Comparison of ENCODE assay signal across 14 mouse cellular contexts in the genomic region with DNA sequence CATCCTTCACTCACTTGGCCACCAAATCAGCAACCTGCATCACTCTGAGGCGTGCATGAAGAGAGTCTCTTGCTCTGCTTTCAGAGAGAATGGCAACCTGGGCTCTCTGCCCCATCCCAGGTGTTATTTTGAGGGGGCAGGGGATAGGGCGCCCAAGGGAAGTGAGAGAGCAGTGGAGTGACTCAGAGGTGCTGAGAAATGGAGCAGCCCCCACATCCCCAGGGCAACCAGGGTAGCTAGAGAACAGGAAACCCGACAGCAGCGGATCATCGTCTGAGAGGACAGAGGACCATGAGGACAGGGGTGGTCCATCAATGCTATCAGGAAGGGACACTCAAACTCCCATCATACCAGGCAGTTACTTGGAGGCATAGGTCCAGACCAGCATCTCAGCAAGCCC.
"Had no signal": no experiment of that assay in that cellular context is flagged by ENCODE, and none has a peak within 500 bp of the region (broad histone marks: within the 10 kb centered on the region; RNA-seq: fewer than 3 reads in every experiment).

No protein-coding gene starts in this region.

- H3K9ac ChIP-seq: limb, embryonic 13.5 days; liver, embryonic 15.5 days; midbrain, embryonic 13.5 days; neural tube, embryonic 12.5 days had no signal

- H3K27ac ChIP-seq: layer of hippocampus, adult 2 months; limb, embryonic 13.5 days; liver, embryonic 15.5 days; midbrain, embryonic 13.5 days; neural tube, embryonic 12.5 days had no signal

- H3K4me3 ChIP-seq: layer of hippocampus, adult 2 months; limb, embryonic 13.5 days; liver, embryonic 15.5 days; midbrain, embryonic 13.5 days; neural tube, embryonic 12.5 days had no signal

- DNase-seq: kidney, adult 18-20 months; kidney, postnatal 10 days; kidney, postnatal 4 days; left cerebral cortex, postnatal 4 days; lung, adult 2 months; lung, postnatal 36 days; retina, postnatal 1 day; right cerebral cortex, postnatal 4 days had no signal

- H3K36me3 ChIP-seq: limb, embryonic 13.5 days; liver, embryonic 15.5 days; midbrain, embryonic 13.5 days; neural tube, embryonic 12.5 days had no signal

- H3K9me3 ChIP-seq: limb, embryonic 13.5 days; liver, embryonic 15.5 days; midbrain, embryonic 13.5 days; neural tube, embryonic 12.5 days had no signal

- H3K27me3 ChIP-seq: limb, embryonic 13.5 days; liver, embryonic 15.5 days; midbrain, embryonic 13.5 days; neural tube, embryonic 12.5 days had no signal

- ATAC-seq: lung, postnatal 0 days; midbrain, embryonic 13.5 days had no signal

- H3K4me2 ChIP-seq: limb, embryonic 13.5 days; liver, embryonic 15.5 days; midbrain, embryonic 13.5 days; neural tube, embryonic 12.5 days had no signal
